Mouse (Mus musculus) liver, embryonic 15.5 days (tissue): ENCODE results near the gene E330014E10Rik. TPM values are rescaled to one million over a fixed set of nuclear protein-coding genes. Genes with fewer than 3 reads are reported as not detected.
"Not testable (repeated sequence)": the region's sequence is repeated elsewhere in the genome, so short reads cannot be mapped to it uniquely, and the experiment has no call there.

Source experiments
- ATAC-seq: fragments of 200-750 bp; cut with Nextera tagmentation; 2 replicates; pipeline ENCODE4 v1.8.0; 2017; ENCODE audit warnings: moderate number of reproducible peaks, mild to moderate bottlenecking, moderate library complexity; ENCODE audit not compliant: insufficient read depth
- H3K27ac ChIP-seq: fragments of 300-500 bp; sonication (generic); replicated peaks from 2 replicates; pipeline ENCODE4 v1.5.1; 2015; ENCODE audit warnings: mild to moderate bottlenecking, inconsistent platforms
- H3K27me3 ChIP-seq: fragments of 300-500 bp; sonication (generic); 2 replicates; pipeline ENCODE4 v1.6.1; 2015; ENCODE audit warnings: mild to moderate bottlenecking, inconsistent platforms
- H3K36me3 ChIP-seq: fragments of 300-500 bp; sonication (generic); replicated peaks from 2 replicates; pipeline ENCODE4 v1.6.1; 2015; ENCODE audit warnings: moderate library complexity, mild to moderate bottlenecking, inconsistent platforms
- H3K4me1 ChIP-seq: fragments of 300-500 bp; sonication (generic); replicated peaks from 2 replicates; pipeline ENCODE4 v1.6.1; 2015; ENCODE audit warnings: inconsistent platforms
- H3K4me2 ChIP-seq: fragments of 300-500 bp; sonication (generic); 2 replicates; pipeline ENCODE4 v1.6.1; 2015; ENCODE audit warnings: moderate library complexity, mild to moderate bottlenecking, inconsistent platforms
- H3K4me3 ChIP-seq: fragments of 300-500 bp; sonication (generic); replicated peaks from 2 replicates; pipeline ENCODE4 v1.5.1; 2015; ENCODE audit warnings: mild to moderate bottlenecking, inconsistent platforms
- H3K9ac ChIP-seq: fragments of 300-500 bp; sonication (generic); 2 replicates; pipeline ENCODE4 v1.6.1; 2015; ENCODE audit warnings: moderate library complexity, mild to moderate bottlenecking, inconsistent platforms
- H3K9me3 ChIP-seq: fragments of 300-500 bp; sonication (generic); replicated peaks from 2 replicates; pipeline ENCODE4 v1.6.1; 2016; ENCODE audit warnings: inconsistent platforms
- WGBS: fragments of 180-500 bp; shearing (Covaris S2); methylation state at CpG from one replicate; pipeline ENCODE4 v1.1.7; 2015; ENCODE audit warnings: mixed read lengths; ENCODE audit not compliant: insufficient replicate concordance; 5-methylcytosine and 5-hydroxymethylcytosine counted together
- polyA plus RNA-seq: library from polyadenylated mRNA; unstranded; fragments of >200 nt; fragmentation: Nextera tagmentation; extraction: Ambion mirVana; gene quantifications from 2 replicates; pipeline ENCODE4 v1.2.1, GENCODE M21; 2015

The E330014E10Rik gene
- not detected in 2 replicates for polyA plus RNA-seq

- not testable (repeated sequence) for H3K27me3 ChIP-seq, H3K4me3 ChIP-seq, H3K9me3 ChIP-seq, ATAC-seq, H3K4me1 ChIP-seq, H3K36me3 ChIP-seq, H3K27ac ChIP-seq, H3K4me2 ChIP-seq, H3K9ac ChIP-seq
- WGBS: no CpG with 5 or more reads among the region's 2 CpGs
Measured at GRCm38 (mm10) chr5:95775690-95776089, at the start of gene E330014E10Rik. TSS of gene E330014E10Rik (plus strand) at chr5:95775990.

GRCm38 (mm10) chr5:95736073-95736472, 39.7 kb upstream of the E330014E10Rik start, which contains the start of gene Gm7978:
TSS of gene Gm7978 (minus strand) at chr5:95736173.
- H3K4me3 ChIP-seq, H3K27me3 ChIP-seq, H3K4me2 ChIP-seq, ATAC-seq, H3K9ac ChIP-seq, H3K4me1 ChIP-seq, H3K9me3 ChIP-seq, H3K27ac ChIP-seq, H3K36me3 ChIP-seq: not testable (repeated sequence)
- no CpG with 5 or more reads among the region's 1 CpGs for WGBS

- not testable (repeated sequence) for H3K4me1 ChIP-seq, H3K9ac ChIP-seq, H3K36me3 ChIP-seq, H3K4me3 ChIP-seq, H3K9me3 ChIP-seq, ATAC-seq, H3K4me2 ChIP-seq, H3K27ac ChIP-seq, H3K27me3 ChIP-seq
- no CpG with 5 or more reads among the region's 3 CpGs for WGBS
Measured at GRCm38 (mm10) chr5:95741714-95742113, 34.1 kb upstream of the E330014E10Rik start, which contains the start of gene Gm7982. TSS of gene Gm7982 (plus strand) at chr5:95742014.

- WGBS: 34% methylated on average over 2 of the region's 2 CpGs
- H3K9ac ChIP-seq, ATAC-seq, H3K4me3 ChIP-seq, H3K36me3 ChIP-seq, H3K9me3 ChIP-seq, H3K4me2 ChIP-seq, H3K27ac ChIP-seq, H3K4me1 ChIP-seq, H3K27me3 ChIP-seq: not testable (repeated sequence)
Measured at GRCm38 (mm10) chr5:95810841-95811240, 35.1 kb downstream of the E330014E10Rik start.

- no peak overlapping the region for H3K4me2 ChIP-seq
- no peak overlapping the region for H3K9ac ChIP-seq
- no peaks in the 10 kb centered on the region for H3K36me3 ChIP-seq
- no peak for ATAC-seq
- H3K27ac ChIP-seq: no peak overlapping the region
- WGBS: 45% methylated on average over 4 of the region's 4 CpGs
- H3K4me3 ChIP-seq: no peak overlapping the region
- no peaks in the 10 kb centered on the region for H3K27me3 ChIP-seq
- no peaks in the 10 kb centered on the region for H3K4me1 ChIP-seq
- no peaks in the 10 kb centered on the region for H3K9me3 ChIP-seq
Measured at GRCm38 (mm10) chr5:95836580-95836979, 60.8 kb downstream of the E330014E10Rik start.

- Histone ChIP-seq H3K9ac (no peak overlapping the region), H3K4me2 (no peak overlapping the region), H3K9me3 (no peaks in the 10 kb centered on the region), H3K36me3 (no peaks in the 10 kb centered on the region), H3K4me1 (no peaks in the 10 kb centered on the region), H3K27ac (no peak overlapping the region), H3K4me3 (no peak overlapping the region), H3K27me3 (no peaks in the 10 kb centered on the region)
- no peak for ATAC-seq
- WGBS: 51% methylated on average over 3 of the region's 3 CpGs
Measured at GRCm38 (mm10) chr5:95854030-95854429, 78.2 kb downstream of the E330014E10Rik start.

Other genes with a start within 250 kb of the E330014E10Rik start
- gene Gm7971, start 181.1 kb upstream of the E330014E10Rik start, polyA plus RNA-seq: not detected in 2 replicates
- not detected in 2 replicates for gene Gm7978, start 39.8 kb upstream of the E330014E10Rik start, polyA plus RNA-seq
- not detected in 2 replicates for gene Gm7982, start 34.0 kb upstream of the E330014E10Rik start, polyA plus RNA-seq
- 0.16 and 0.24 TPM in 2 replicates for gene Cxcl13, start 181.0 kb downstream of the E330014E10Rik start, polyA plus RNA-seq